Mouse (Mus musculus): ENCODE results near the gene Slc44a3.
A peak's percentile ranks its signal among the peaks of the same experiment; 100 is the strongest.
"Not testable (repeated sequence)": the region's sequence is repeated elsewhere in the genome, so short reads cannot be mapped to it uniquely, and the experiment has no call there.

The Slc44a3 gene

GRCm38 (mm10) chr3:121566901-121567300, 34.7 kb upstream of the Slc44a3 start:
- DNase-seq (ENCODE audit: low read depth, low spot score) = no peak
- Histone ChIP-seq H3K36me3 (ENCODE audit: control insufficient read depth, insufficient read depth, low read length, poor library complexity, severe bottlenecking) (no peaks in the 10 kb centered on the region), H3K27me3 (ENCODE audit: control insufficient read depth, insufficient read depth, low read length, poor library complexity, severe bottlenecking) (no peaks in the 10 kb centered on the region)

GRCm38 (mm10) chr3:121561803-121562202, 29.6 kb upstream of the Slc44a3 start:
- DNase-seq (ENCODE audit: low read depth, low spot score) = no peak
- Histone ChIP-seq H3K27me3 (ENCODE audit: control insufficient read depth, insufficient read depth, low read length, poor library complexity, severe bottlenecking) (no peaks in the 10 kb centered on the region), H3K36me3 (ENCODE audit: control insufficient read depth, insufficient read depth, low read length, poor library complexity, severe bottlenecking) (no peaks in the 10 kb centered on the region)

- H3K36me3 ChIP-seq (ENCODE audit: control insufficient read depth, insufficient read depth, low read length, poor library complexity, severe bottlenecking) = no peaks in the 10 kb centered on the region
- DNase-seq (ENCODE audit: low read depth, low spot score) = no peak
- no peaks in the 10 kb centered on the region for H3K27me3 ChIP-seq (ENCODE audit: control insufficient read depth, insufficient read depth, low read length, poor library complexity, severe bottlenecking)
These were observed 28.1 kb upstream of the Slc44a3 start for GRCm38 (mm10) chr3:121560115-121560865.

GRCm38 (mm10) chr3:121559406-121560114, 27.4 kb upstream of the Slc44a3 start:
- H3K27me3 ChIP-seq (ENCODE audit: control insufficient read depth, insufficient read depth, low read length, poor library complexity, severe bottlenecking) = no peaks in the 10 kb centered on the region
- H3K36me3 ChIP-seq (ENCODE audit: control insufficient read depth, insufficient read depth, low read length, poor library complexity, severe bottlenecking) = no peaks in the 10 kb centered on the region
- DNase-seq (ENCODE audit: low read depth, low spot score) = no peak

GRCm38 (mm10) chr3:121558861-121559260, 26.7 kb upstream of the Slc44a3 start:
- Histone ChIP-seq H3K27me3 (ENCODE audit: control insufficient read depth, insufficient read depth, low read length, poor library complexity, severe bottlenecking) (no peaks in the 10 kb centered on the region), H3K36me3 (ENCODE audit: control insufficient read depth, insufficient read depth, low read length, poor library complexity, severe bottlenecking) (no peaks in the 10 kb centered on the region)
- DNase-seq (ENCODE audit: low read depth, low spot score) = no peak

GRCm38 (mm10) chr3:121556304-121556703, 24.1 kb upstream of the Slc44a3 start:
- DNase-seq (ENCODE audit: low read depth, low spot score) = no peak
- no peaks in the 10 kb centered on the region for H3K27me3 ChIP-seq (ENCODE audit: control insufficient read depth, insufficient read depth, low read length, poor library complexity, severe bottlenecking)
- H3K36me3 ChIP-seq (ENCODE audit: control insufficient read depth, insufficient read depth, low read length, poor library complexity, severe bottlenecking) = no peaks in the 10 kb centered on the region

- Histone ChIP-seq H3K27me3 (ENCODE audit: control insufficient read depth, insufficient read depth, low read length, poor library complexity, severe bottlenecking) (no peaks in the 10 kb centered on the region), H3K36me3 (ENCODE audit: control insufficient read depth, insufficient read depth, low read length, poor library complexity, severe bottlenecking) (no peaks in the 10 kb centered on the region)
- no peak for DNase-seq (ENCODE audit: low read depth, low spot score)
These were observed 21.1 kb upstream of the Slc44a3 start for GRCm38 (mm10) chr3:121553294-121553693.

GRCm38 (mm10) chr3:121552723-121553122, 20.5 kb upstream of the Slc44a3 start:
- Histone ChIP-seq H3K27me3 (ENCODE audit: control insufficient read depth, insufficient read depth, low read length, poor library complexity, severe bottlenecking) (no peaks in the 10 kb centered on the region), H3K36me3 (ENCODE audit: control insufficient read depth, insufficient read depth, low read length, poor library complexity, severe bottlenecking) (no peaks in the 10 kb centered on the region)
- DNase-seq (ENCODE audit: low read depth, low spot score) = no peak

GRCm38 (mm10) chr3:121550370-121550769, 18.2 kb upstream of the Slc44a3 start:
- no peaks in the 10 kb centered on the region for H3K27me3 ChIP-seq (ENCODE audit: control insufficient read depth, insufficient read depth, low read length, poor library complexity, severe bottlenecking)
- DNase-seq (ENCODE audit: low read depth, low spot score) = peak; percentile 36
- H3K36me3 ChIP-seq (ENCODE audit: control insufficient read depth, insufficient read depth, low read length, poor library complexity, severe bottlenecking) = no peaks in the 10 kb centered on the region

- DNase-seq (ENCODE audit: low read depth, low spot score) = peak; percentile 49
- Histone ChIP-seq H3K27me3 (ENCODE audit: control insufficient read depth, insufficient read depth, low read length, poor library complexity, severe bottlenecking) (no peaks in the 10 kb centered on the region), H3K36me3 (ENCODE audit: control insufficient read depth, insufficient read depth, low read length, poor library complexity, severe bottlenecking) (no peaks in the 10 kb centered on the region)
These were observed 15.8 kb upstream of the Slc44a3 start for GRCm38 (mm10) chr3:121547851-121548624.

- DNase-seq (ENCODE audit: low read depth, low spot score) = no peak
- no peaks in the 10 kb centered on the region for H3K36me3 ChIP-seq (ENCODE audit: control insufficient read depth, insufficient read depth, low read length, poor library complexity, severe bottlenecking)
- H3K27me3 ChIP-seq (ENCODE audit: control insufficient read depth, insufficient read depth, low read length, poor library complexity, severe bottlenecking) = no peaks in the 10 kb centered on the region
These were observed 8.4 kb upstream of the Slc44a3 start for GRCm38 (mm10) chr3:121540621-121541020.

GRCm38 (mm10) chr3:121539871-121540431, 7.7 kb upstream of the Slc44a3 start:
- DNase-seq (ENCODE audit: low read depth, low spot score) = no peak
- no peaks in the 10 kb centered on the region for H3K36me3 ChIP-seq (ENCODE audit: control insufficient read depth, insufficient read depth, low read length, poor library complexity, severe bottlenecking)
- no peaks in the 10 kb centered on the region for H3K27me3 ChIP-seq (ENCODE audit: control insufficient read depth, insufficient read depth, low read length, poor library complexity, severe bottlenecking)

GRCm38 (mm10) chr3:121538847-121539246, 6.6 kb upstream of the Slc44a3 start:
- not testable (repeated sequence) for H3K27me3 ChIP-seq (ENCODE audit: control insufficient read depth, insufficient read depth, low read length, poor library complexity, severe bottlenecking); H3K36me3 ChIP-seq (ENCODE audit: control insufficient read depth, insufficient read depth, low read length, poor library complexity, severe bottlenecking); DNase-seq (ENCODE audit: low read depth, low spot score)

- DNase-seq (ENCODE audit: low read depth, low spot score) = no peak
- Histone ChIP-seq H3K36me3 (ENCODE audit: control insufficient read depth, insufficient read depth, low read length, poor library complexity, severe bottlenecking) (no peaks in the 10 kb centered on the region), H3K27me3 (ENCODE audit: control insufficient read depth, insufficient read depth, low read length, poor library complexity, severe bottlenecking) (no peaks in the 10 kb centered on the region)
These were observed 5.8 kb upstream of the Slc44a3 start for GRCm38 (mm10) chr3:121537996-121538395.

GRCm38 (mm10) chr3:121536803-121537202, 4.6 kb upstream of the Slc44a3 start:
- DNase-seq (ENCODE audit: low read depth, low spot score) = no peak
- H3K36me3 ChIP-seq (ENCODE audit: control insufficient read depth, insufficient read depth, low read length, poor library complexity, severe bottlenecking) = no peaks in the 10 kb centered on the region
- H3K27me3 ChIP-seq (ENCODE audit: control insufficient read depth, insufficient read depth, low read length, poor library complexity, severe bottlenecking) = no peaks in the 10 kb centered on the region
